Mouse (Mus musculus) hindbrain, embryonic 14.5 days (tissue): ENCODE measurements around the gene Trpv3. TPM values are rescaled to one million over a fixed set of nuclear protein-coding genes. Genes with fewer than 3 reads are reported as not detected.

Experiments used
- ATAC-seq: fragments of 200-750 bp; cut with Nextera tagmentation; 2 replicates; pipeline ENCODE4 v1.8.0; 2017; ENCODE audit warnings: moderate number of reproducible peaks, mild to moderate bottlenecking, moderate TSS enrichment, moderate library complexity; ENCODE audit not compliant: low FRiP score
- DNase-seq: peaks from one replicate; pipeline ENCODE4 v3.0.0-alpha.2; 2015; ENCODE audit warnings: low spot score
- H3K27ac ChIP-seq: fragments of 300-500 bp; sonication (generic); 2 replicates; pipeline ENCODE4 v1.5.1; 2014; ENCODE audit warnings: mild to moderate bottlenecking, moderate library complexity
- H3K27me3 ChIP-seq: fragments of 300-500 bp; sonication (generic); 2 replicates; pipeline ENCODE4 v1.6.1; 2014; ENCODE audit warnings: mild to moderate bottlenecking, low read length, mixed read lengths; ENCODE audit not compliant: control insufficient read depth, insufficient read depth
- H3K36me3 ChIP-seq: fragments of 300-500 bp; sonication (generic); replicated peaks from 2 replicates; pipeline ENCODE4 v1.6.1; 2014; ENCODE audit not compliant: control insufficient read depth, insufficient read depth
- H3K4me1 ChIP-seq: fragments of 300-500 bp; sonication (generic); replicated peaks from 2 replicates; pipeline ENCODE4 v1.6.1; 2014; ENCODE audit warnings: antibody characterized with exemption, low read length, mixed read lengths; ENCODE audit not compliant: control insufficient read depth, insufficient read depth
- H3K4me2 ChIP-seq: fragments of 300-500 bp; sonication (generic); replicated peaks from 2 replicates; pipeline ENCODE4 v1.6.1; 2014; ENCODE audit warnings: mild to moderate bottlenecking, moderate library complexity
- H3K4me3 ChIP-seq: fragments of 300-500 bp; sonication (generic); replicated peaks from 2 replicates; pipeline ENCODE4 v1.5.1; 2014; ENCODE audit warnings: mild to moderate bottlenecking, low read length
- H3K9ac ChIP-seq: fragments of 300-500 bp; sonication (generic); 2 replicates; pipeline ENCODE4 v1.6.1; 2014
- H3K9me3 ChIP-seq: fragments of 300-500 bp; sonication (generic); 2 replicates; pipeline ENCODE4 v1.6.1; 2016; ENCODE audit warnings: low read length; ENCODE audit not compliant: control insufficient read depth
- WGBS: fragments of 180-500 bp; shearing (Covaris S2); extraction: QIAGEN DNeasy Blood & Tissue Kit; methylation state at CpG from one replicate; pipeline ENCODE4 v1.1.7; 2014; 5-methylcytosine and 5-hydroxymethylcytosine counted together
- polyA plus RNA-seq: library from polyadenylated mRNA; unstranded; fragments of >200 nt; fragmentation: Nextera tagmentation; extraction: Ambion mirVana; gene quantifications from 2 replicates; pipeline ENCODE4 v1.2.1, GENCODE M21; 2014

Trpv3 gene
- polyA plus RNA-seq, 1 experiment from 2014 or later = 0.32 TPM

DNA sequence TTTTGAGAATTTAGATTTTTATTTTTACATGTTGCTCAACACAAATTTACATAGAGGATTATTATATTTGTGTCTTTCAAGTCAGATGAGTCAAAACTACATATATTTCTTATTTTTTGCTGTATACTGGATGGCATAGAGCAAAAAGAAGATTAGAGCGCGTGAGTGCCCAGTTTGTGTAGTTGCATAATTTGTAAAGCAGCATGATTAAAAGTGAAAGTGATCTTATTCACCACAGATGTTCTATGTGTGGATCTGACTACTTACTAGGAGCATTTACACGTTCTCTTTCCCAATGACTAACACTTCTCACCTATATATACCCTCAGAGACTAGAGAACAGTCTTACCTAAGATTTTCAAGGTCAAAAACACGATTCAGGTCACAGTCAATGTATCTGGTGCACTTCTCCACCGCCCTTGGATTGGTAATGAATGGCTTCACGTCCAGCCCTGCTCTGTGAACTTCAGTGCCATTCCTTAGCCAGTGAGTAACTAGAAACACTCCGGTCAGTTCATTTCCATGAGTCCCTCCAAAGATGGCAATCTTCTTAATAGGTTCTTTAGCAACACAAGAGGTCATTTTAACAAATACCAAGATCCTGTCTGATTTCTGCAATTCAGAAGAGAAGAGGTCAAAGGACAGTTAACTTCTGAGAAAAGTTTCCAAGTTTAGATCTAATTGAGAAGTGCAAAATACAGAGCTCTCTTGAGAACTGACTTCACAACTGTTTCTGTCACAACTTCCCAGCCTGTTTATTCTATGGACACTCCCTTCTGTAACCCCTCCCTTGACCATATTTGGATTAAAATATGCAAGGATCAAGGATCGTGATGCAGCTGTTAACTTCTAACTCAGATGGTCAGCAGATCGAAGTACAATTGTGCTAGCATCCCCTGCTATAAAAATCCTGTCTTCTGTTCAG, 57.0 kb downstream of the Trpv3 start:
- DNase-seq = no peak
- H3K27ac ChIP-seq = no peak overlapping the region
- H3K4me2 ChIP-seq = no peak overlapping the region
- H3K27me3 ChIP-seq = no peaks in the 10 kb centered on the region
- no peak overlapping the region for H3K4me3 ChIP-seq
- WGBS = 76% methylated on average over 9 of the region's 9 CpGs
- no peaks in the 10 kb centered on the region for H3K36me3 ChIP-seq
- H3K4me1 ChIP-seq = no peaks in the 10 kb centered on the region
- H3K9ac ChIP-seq = no peak overlapping the region
- ATAC-seq = no peak
- no peaks in the 10 kb centered on the region for H3K9me3 ChIP-seq

DNA sequence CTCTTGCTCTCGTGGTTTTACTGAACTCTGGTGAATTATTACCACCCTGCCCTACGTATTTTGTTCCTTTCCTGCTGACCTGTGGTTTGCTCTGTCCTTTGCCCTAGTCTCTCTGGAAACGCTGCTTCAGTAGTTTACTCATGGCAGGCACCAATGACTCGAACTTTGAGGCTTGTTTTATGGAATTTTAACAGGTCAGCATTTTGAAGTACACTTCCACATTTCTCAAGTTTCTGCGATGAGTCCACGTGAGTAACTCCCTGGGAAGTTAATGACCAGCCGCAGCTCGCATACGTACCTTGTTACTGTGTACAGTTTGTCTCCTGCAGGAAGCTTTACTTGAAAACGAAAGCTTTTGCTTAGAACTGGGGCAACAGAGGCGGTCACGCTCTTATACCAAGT, 59.3 kb downstream of the Trpv3 start:
- Histone ChIP-seq H3K36me3 (no peaks in the 10 kb centered on the region), H3K4me2 (no peak overlapping the region), H3K9ac (no peak overlapping the region), H3K9me3 (0 out of 2 replicates have a peak, but pooled peaks cover 3% of the 10 kb centered on the region), H3K4me1 (no peaks in the 10 kb centered on the region), H3K27me3 (no peaks in the 10 kb centered on the region), H3K4me3 (no peak overlapping the region), H3K27ac (no peak overlapping the region; the same call in 1 of the 2 replicates)
- 58% methylated on average over 12 of the region's 12 CpGs for WGBS
- DNase-seq (no peak), ATAC-seq (no peak)

DNA sequence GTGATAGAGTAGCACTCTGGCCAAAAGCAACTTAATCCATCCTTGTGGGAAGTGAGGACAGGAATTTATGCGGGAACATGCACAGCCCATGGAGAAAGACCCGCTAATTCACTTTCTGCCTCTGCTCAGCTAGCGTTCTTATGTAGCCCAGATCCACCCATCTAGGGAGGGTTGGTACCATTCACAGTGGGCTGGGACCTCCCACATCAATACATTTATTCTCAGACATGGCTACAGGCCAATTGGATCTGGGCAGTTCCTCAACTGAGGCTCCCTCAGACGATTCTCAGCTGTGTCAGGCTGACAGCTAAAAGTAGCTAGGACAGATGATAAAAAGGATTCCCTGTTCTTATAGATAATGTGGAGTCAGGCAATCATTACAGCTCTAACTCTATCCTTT, 60.2 kb downstream of the Trpv3 start:
- WGBS = 75% methylated on average over 4 of the region's 4 CpGs
- Histone ChIP-seq H3K9ac (no peak overlapping the region), H3K27ac (no peak overlapping the region), H3K4me1 (no peaks in the 10 kb centered on the region), H3K36me3 (no peaks in the 10 kb centered on the region), H3K4me3 (no peak overlapping the region), H3K9me3 (0 out of 2 replicates have a peak, but pooled peaks cover 3% of the 10 kb centered on the region), H3K4me2 (no peak overlapping the region), H3K27me3 (no peaks in the 10 kb centered on the region)
- no peak for ATAC-seq
- no peak for DNase-seq

DNA sequence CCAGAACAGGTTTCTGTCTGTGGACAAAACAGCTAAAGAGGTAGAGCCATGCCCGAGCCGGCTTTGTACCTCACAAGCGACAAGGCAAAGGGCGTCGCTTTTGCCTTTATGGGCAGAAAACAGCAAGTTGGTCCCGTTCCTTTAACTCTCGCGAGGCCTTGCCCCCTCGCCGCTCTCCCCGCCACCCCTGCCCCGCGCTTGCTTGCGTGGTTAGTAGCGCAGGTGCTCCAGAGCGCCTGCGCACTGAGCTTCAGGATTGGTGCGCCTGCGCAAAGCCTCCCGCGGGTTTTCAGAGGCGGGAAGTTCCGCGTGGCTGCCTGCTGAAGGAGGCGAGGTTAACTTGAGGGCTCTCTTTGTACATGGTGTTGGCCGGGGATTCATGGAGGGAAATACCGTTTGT, 62.3 kb downstream of the Trpv3 start, which contains the start of the genes Aspa, Gm49340 and Spata22:
Gene Aspa, minus strand, starts transcription at position 155 of the 400 bp plus-strand sequence.
Gene Gm49340, plus strand, starts transcription at position 300 of the 400 bp plus-strand sequence.
Gene Spata22, plus strand, starts transcription at position 300 of the 400 bp plus-strand sequence.
- Histone ChIP-seq H3K9me3 (0 out of 2 replicates have a peak, but pooled peaks cover 3% of the 10 kb centered on the region), H3K9ac (no peak within 1 kb of the TSS), H3K4me3 (no peak within 1 kb of the TSS), H3K4me2 (no peak within 1 kb of the TSS), H3K27me3 (no peaks in the 10 kb centered on the region), H3K4me1 (no peaks in the 10 kb centered on the region), H3K27ac (no peak within 1 kb of the TSS), H3K36me3 (no peaks in the 10 kb centered on the region)
- ATAC-seq (no peak), DNase-seq (no peak)
- 81% methylated on average over 27 of the region's 27 CpGs for whole genome bisulfite sequencing

DNA sequence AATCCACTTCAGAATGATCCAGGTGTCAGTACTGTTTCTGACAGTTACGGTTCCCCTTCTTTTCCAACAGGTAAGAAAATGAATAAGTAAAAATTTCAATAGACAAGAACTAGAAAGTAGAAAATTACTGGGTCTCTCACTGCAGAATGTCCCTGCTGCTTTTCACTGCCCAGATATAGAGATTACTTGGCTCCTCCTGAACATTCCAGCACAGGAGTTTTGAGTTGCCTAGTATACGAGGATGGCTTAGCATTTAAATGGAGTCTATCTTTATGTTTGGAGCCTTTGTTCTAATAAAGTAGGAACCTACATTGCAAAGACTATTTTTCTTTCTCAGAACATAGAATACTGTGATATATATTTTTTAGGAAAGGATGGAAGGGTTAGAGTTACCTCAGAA, 66.2 kb downstream of the Trpv3 start:
- H3K36me3 ChIP-seq = no peaks in the 10 kb centered on the region
- WGBS = 62% methylated on average over 2 of the region's 2 CpGs
- H3K27me3 ChIP-seq = no peaks in the 10 kb centered on the region
- no peak overlapping the region for H3K9ac ChIP-seq
- H3K27ac ChIP-seq = no peak overlapping the region
- no peak overlapping the region for H3K4me3 ChIP-seq
- no peaks in the 10 kb centered on the region for H3K4me1 ChIP-seq
- H3K4me2 ChIP-seq = no peak overlapping the region
- DNase-seq (no peak), ATAC-seq (no peak)
- H3K9me3 ChIP-seq = 0 out of 2 replicates have a peak, but pooled peaks cover 3% of the 10 kb centered on the region

DNA sequence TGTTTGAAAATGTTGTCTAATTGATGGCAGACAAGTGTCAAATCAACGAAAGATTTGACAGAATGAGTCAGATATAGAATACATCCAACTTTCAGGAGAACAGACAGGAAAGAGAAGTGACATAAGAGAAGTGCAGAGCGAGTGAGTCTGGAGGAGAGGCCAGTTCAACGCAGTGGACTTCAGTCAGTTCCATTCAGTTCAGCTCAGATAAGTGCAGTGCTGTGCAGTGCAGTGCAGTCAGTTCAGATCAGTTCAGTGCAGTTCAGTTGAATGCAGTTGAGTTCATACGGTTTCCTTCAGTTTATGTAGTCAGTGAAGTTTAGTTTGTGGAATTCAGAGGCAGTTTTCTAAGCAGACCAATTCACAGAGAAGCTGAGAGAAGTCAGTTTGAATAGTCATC, 69.7 kb downstream of the Trpv3 start:
- ATAC-seq (no peak), DNase-seq (no peak)
- H3K4me1 ChIP-seq = no peaks in the 10 kb centered on the region
- no peaks in the 10 kb centered on the region for H3K36me3 ChIP-seq
- whole genome bisulfite sequencing = 85% methylated on average over 4 of the region's 4 CpGs
- H3K9ac ChIP-seq = no peak overlapping the region
- H3K4me3 ChIP-seq = no peak overlapping the region
- H3K9me3 ChIP-seq = no peaks in the 10 kb centered on the region
- H3K27ac ChIP-seq = no peak overlapping the region
- H3K4me2 ChIP-seq = no peak overlapping the region
- H3K27me3 ChIP-seq = no peaks in the 10 kb centered on the region

Other genes starting within 250 kb of the Trpv3 start
- 13.9 and 18.1 TPM in 2 replicates for gene Camkk1, start 248.4 kb upstream of the Trpv3 start, polyA plus RNA-seq
- 8.5 and 9.3 TPM in 2 replicates for gene Ncbp3, start 219.6 kb upstream of the Trpv3 start, polyA plus RNA-seq
- 0.25 and 0.32 TPM in 2 replicates for gene Itgae, start 176.8 kb upstream of the Trpv3 start, polyA plus RNA-seq
- gene Haspin, start 129.1 kb upstream of the Trpv3 start, polyA plus RNA-seq = 2.4 and 3.2 TPM in 2 replicates
- gene P2rx5, start 107.0 kb upstream of the Trpv3 start, polyA plus RNA-seq = 0.33 and 1.0 TPM in 2 replicates
- gene Emc6, start 90.4 kb upstream of the Trpv3 start, polyA plus RNA-seq = 148 and 152 TPM in 2 replicates
- gene Tax1bp3, start 90.3 kb upstream of the Trpv3 start, polyA plus RNA-seq = 121 and 132 TPM in 2 replicates
- gene Ctns, start 68.3 kb upstream of the Trpv3 start, polyA plus RNA-seq = 17.6 and 17.7 TPM in 2 replicates
- gene Shpk, start 67.9 kb upstream of the Trpv3 start, polyA plus RNA-seq = 1.6 and 2.5 TPM in 2 replicates
- 0.16 and 0.29 TPM in 2 replicates for gene Trpv1, start 33.1 kb upstream of the Trpv3 start, polyA plus RNA-seq
- 2.5 and 2.8 TPM in 2 replicates for gene Aspa, start 62.2 kb downstream of the Trpv3 start, polyA plus RNA-seq
- gene Gm49340, start 62.4 kb downstream of the Trpv3 start, polyA plus RNA-seq = not detected in 2 replicates
- gene Spata22, start 62.4 kb downstream of the Trpv3 start, polyA plus RNA-seq = not detected in 2 replicates
- not detected in 2 replicates for gene Olfr20, start 83.4 kb downstream of the Trpv3 start, polyA plus RNA-seq
- not detected in 2 replicates for gene Olfr376, start 103.9 kb downstream of the Trpv3 start, polyA plus RNA-seq
- not detected in 2 replicates for gene Olfr1, start 132.2 kb downstream of the Trpv3 start, polyA plus RNA-seq
- gene Olfr378, start 161.1 kb downstream of the Trpv3 start, polyA plus RNA-seq = not detected in 2 replicates
- not detected in 2 replicates for gene Olfr380, start 190.1 kb downstream of the Trpv3 start, polyA plus RNA-seq
- not detected in 2 replicates for gene Olfr381, start 224.2 kb downstream of the Trpv3 start, polyA plus RNA-seq
- not detected in 2 replicates for gene Olfr382, start 249.8 kb downstream of the Trpv3 start, polyA plus RNA-seq